Mouse (Mus musculus) megakaryocyte-erythroid progenitor cell, adult 5 weeks (primary cell): Measurements from ENCODE around the gene Gm20695. TPM values are rescaled to one million over a fixed set of nuclear protein-coding genes. Genes with fewer than 3 reads are reported as not detected.

Experiments
- polyA plus RNA-seq: library from polyadenylated mRNA; stranded (reverse); fragments of >175 nt; gene quantifications from 2 replicates; pipeline ENCODE4 v1.2.3, GENCODE M21; 2012

The Gm20695 gene
- not detected in 2 replicates for polyA plus RNA-seq

GRCm38 (mm10) chr16:3884201-3885064, at the start of gene Gm20695, which contains the start of gene Zfp597:
Gene Gm20695, plus strand, starts transcription at chr16:3884648.
Gene Zfp597, minus strand, starts transcription at chr16:3884561.

GRCm38 (mm10) chr16:3846711-3847518, 37.5 kb upstream of the Gm20695 start, which contains the start of gene Zfp174:
Gene Zfp174, plus strand, starts transcription at chr16:3847268.

GRCm38 (mm10) chr16:3872216-3873047, 12.0 kb upstream of the Gm20695 start, which contains the start of gene Naa60:
Gene Naa60, plus strand, starts transcription at chr16:3872375.

GRCm38 (mm10) chr16:3908537-3909111, 24.2 kb downstream of the Gm20695 start, which contains the start of the genes 1700037C18Rik and Cluap1:
Gene 1700037C18Rik, minus strand, starts transcription at chr16:3908689.
Gene Cluap1, plus strand, starts transcription at chr16:3908801.

Other genes starting within 250 kb of the Gm20695 start
- gene Mefv, start 166.6 kb upstream of the Gm20695 start, polyA plus RNA-seq = 5.5 and 10.6 TPM in 2 replicates
- 31.3 and 33.2 TPM in 2 replicates for gene Zfp263, start 140.6 kb upstream of the Gm20695 start, polyA plus RNA-seq
- gene Olfr15, start 53.8 kb upstream of the Gm20695 start, polyA plus RNA-seq = not detected in 2 replicates
- 0.03 and 0.05 TPM in 2 replicates for gene Zfp174, start 37.4 kb upstream of the Gm20695 start, polyA plus RNA-seq
- gene Naa60, start 12.3 kb upstream of the Gm20695 start, polyA plus RNA-seq = 49.6 and 53.6 TPM in 2 replicates
- gene Zfp597, start 87 bp upstream of the Gm20695 start, polyA plus RNA-seq = 2.4 and 3.3 TPM in 2 replicates
- 8.3 and 11.4 TPM in 2 replicates for gene 1700037C18Rik, start 24.0 kb downstream of the Gm20695 start, polyA plus RNA-seq
- 31.5 and 33.8 TPM in 2 replicates for gene Cluap1, start 24.2 kb downstream of the Gm20695 start, polyA plus RNA-seq
- gene Nlrc3, start 92.0 kb downstream of the Gm20695 start, polyA plus RNA-seq = 0.41 and 0.68 TPM in 2 replicates
- 18.3 and 19.0 TPM in 2 replicates for gene Slx4, start 119.1 kb downstream of the Gm20695 start, polyA plus RNA-seq
- gene Dnase1, start 152.3 kb downstream of the Gm20695 start, polyA plus RNA-seq = not detected in 2 replicates
- 339 and 376 TPM in 2 replicates for gene Trap1, start 193.2 kb downstream of the Gm20695 start, polyA plus RNA-seq